Mouse (Mus musculus): Measurements from ENCODE around the gene Ambp. TPM values are rescaled to one million over a fixed set of nuclear protein-coding genes. Genes with fewer than 3 reads are reported as not detected.

Ambp gene
- polyA plus RNA-seq, 1 experiment from 2014 or later, result 8.2 TPM

DNA sequence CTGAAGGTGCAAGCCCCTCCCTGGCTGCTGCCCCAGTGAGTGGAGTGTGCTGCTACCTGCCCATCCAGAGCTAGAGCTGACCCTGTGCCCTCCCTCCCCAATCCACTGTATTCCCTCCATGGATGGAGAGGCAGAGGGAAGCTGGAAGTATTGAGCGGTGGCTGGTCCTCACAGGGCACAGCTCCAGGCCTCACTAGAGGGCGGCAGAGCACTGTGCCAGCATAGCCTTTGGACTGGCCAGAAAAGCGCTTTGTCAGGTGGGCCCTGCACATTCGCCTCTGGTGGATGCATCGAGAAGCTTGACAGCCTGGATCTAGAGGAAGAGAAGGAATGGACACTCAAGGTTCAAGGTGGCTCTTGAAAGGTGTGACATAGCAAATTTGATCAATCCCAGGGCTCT, 27.0 kb upstream of the Ambp start:
- TF ChIP-seq EP300 (optimal IDR thresholded peaks at IDR 0.05) (no peak), CTCF (IDR thresholded peaks at IDR 0.05; ENCODE audit: low read depth) (peak; percentile 98)
- no peaks in the 10 kb centered on the region for H3K9me3 ChIP-seq (ENCODE audit: control insufficient read depth, low read length)
- no peak overlapping the region for H3K9ac ChIP-seq (ENCODE audit: low read length)
- peak; percentile 82 for DNase-seq (ENCODE audit: low spot score)
- H3K27ac ChIP-seq (replicated peaks), result no peak overlapping the region
- peak; percentile 55 for ATAC-seq (ENCODE audit: low FRiP score, low TSS enrichment)
- H3K4me2 ChIP-seq (replicated peaks; ENCODE audit: low read depth), result no peak overlapping the region
- H3K36me3 ChIP-seq (ENCODE audit: control insufficient read depth, insufficient read depth, low read length), result no peaks in the 10 kb centered on the region
- no peaks in the 10 kb centered on the region for H3K4me1 ChIP-seq (replicated peaks; ENCODE audit: control insufficient read depth, insufficient read depth)
- 12% methylated on average over 5 of the region's 5 CpGs for WGBS
- no peaks in the 10 kb centered on the region for H3K27me3 ChIP-seq (ENCODE audit: control insufficient read depth, insufficient read depth, low read length)
- no peak overlapping the region for H3K4me3 ChIP-seq (ENCODE audit: low read depth, low read length)

- 54% methylated on average over 4 of the region's 4 CpGs for WGBS
- Histone ChIP-seq H3K9ac (ENCODE audit: low read length) (no peak within 1 kb of the TSS), H3K36me3 (ENCODE audit: control insufficient read depth, insufficient read depth, low read length) (no peaks in the 10 kb centered on the region), H3K9me3 (ENCODE audit: control insufficient read depth, low read length) (no peaks in the 10 kb centered on the region), H3K27ac (replicated peaks) (no peak within 1 kb of the TSS), H3K4me3 (ENCODE audit: low read depth, low read length) (no peak within 1 kb of the TSS), H3K4me2 (replicated peaks; ENCODE audit: low read depth) (peak within 1 kb of the TSS; percentile 32), H3K4me1 (replicated peaks; ENCODE audit: control insufficient read depth, insufficient read depth) (no peaks in the 10 kb centered on the region; the same call in 1 of the 2 replicates), H3K27me3 (ENCODE audit: control insufficient read depth, insufficient read depth, low read length) (no peaks in the 10 kb centered on the region)
- TF ChIP-seq EP300 (optimal IDR thresholded peaks at IDR 0.05), result no peak
- TF ChIP-seq CTCF (IDR thresholded peaks at IDR 0.05; ENCODE audit: low read depth), result no peak
- DNase-seq (ENCODE audit: low spot score), result peak; percentile 56
- ATAC-seq (ENCODE audit: low FRiP score, low TSS enrichment), result peak; percentile 84
These were observed 17.5 kb upstream of the Ambp start, which contains the start of gene Kif12 for GRCm38 (mm10) chr4:63171969-63172685. Gene Kif12 (minus strand): TSS chr4:63172131.

- Histone ChIP-seq H3K4me1 (replicated peaks; ENCODE audit: control insufficient read depth, insufficient read depth) (no peaks in the 10 kb centered on the region; the same call in 1 of the 2 replicates), H3K27me3 (ENCODE audit: control insufficient read depth, insufficient read depth, low read length) (no peaks in the 10 kb centered on the region), H3K9ac (ENCODE audit: low read length) (no peak overlapping the region), H3K36me3 (ENCODE audit: control insufficient read depth, insufficient read depth, low read length) (no peaks in the 10 kb centered on the region), H3K9me3 (ENCODE audit: control insufficient read depth, low read length) (no peaks in the 10 kb centered on the region), H3K27ac (replicated peaks) (no peak overlapping the region), H3K4me3 (ENCODE audit: low read depth, low read length) (no peak overlapping the region), H3K4me2 (replicated peaks; ENCODE audit: low read depth) (peak overlapping the region; percentile 32; the same call in 1 of the 2 replicates)
- ATAC-seq (ENCODE audit: low FRiP score, low TSS enrichment), result peak; percentile 38; the same call in 1 of the 2 replicates
- DNase-seq (ENCODE audit: low spot score), result peak; percentile 43
- 25% methylated on average over 24 of the region's 24 CpGs for WGBS
- TF ChIP-seq CTCF (IDR thresholded peaks at IDR 0.05; ENCODE audit: low read depth), result no peak
- TF ChIP-seq EP300 (optimal IDR thresholded peaks at IDR 0.05), result no peak
These were observed 16.5 kb upstream of the Ambp start for GRCm38 (mm10) chr4:63171122-63171521.

DNA sequence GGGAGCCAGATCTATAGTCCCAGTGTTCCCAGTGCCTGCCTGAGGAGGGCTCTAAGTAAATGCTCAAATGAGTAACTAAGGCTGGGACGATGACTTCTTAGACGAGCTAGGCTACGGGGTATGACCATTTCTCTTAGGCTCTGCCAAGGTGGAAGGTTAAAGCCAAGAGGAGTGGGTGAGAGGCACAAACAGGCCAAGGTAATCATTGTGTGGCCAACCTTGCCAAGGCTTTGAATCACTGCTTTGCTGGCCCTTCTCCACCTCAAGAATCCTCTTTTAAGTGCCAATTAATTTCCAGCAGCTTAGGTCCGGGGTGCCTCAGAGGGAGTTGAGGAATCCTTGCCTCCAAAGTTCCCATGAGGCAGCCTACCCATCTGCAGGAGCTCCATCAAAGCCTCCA, 15.5 kb upstream of the Ambp start:
- 77% methylated on average over 4 of the region's 4 CpGs for WGBS
- ATAC-seq (ENCODE audit: low FRiP score, low TSS enrichment), result no peak
- H3K4me1 ChIP-seq (replicated peaks; ENCODE audit: control insufficient read depth, insufficient read depth), result no peaks in the 10 kb centered on the region; the same call in 1 of the 2 replicates
- no peaks in the 10 kb centered on the region for H3K9me3 ChIP-seq (ENCODE audit: control insufficient read depth, low read length)
- H3K9ac ChIP-seq (ENCODE audit: low read length), result no peak overlapping the region
- no peak overlapping the region for H3K27ac ChIP-seq (replicated peaks)
- no peak overlapping the region for H3K4me3 ChIP-seq (ENCODE audit: low read depth, low read length)
- no peaks in the 10 kb centered on the region for H3K27me3 ChIP-seq (ENCODE audit: control insufficient read depth, insufficient read depth, low read length)
- TF ChIP-seq CTCF (IDR thresholded peaks at IDR 0.05; ENCODE audit: low read depth) (no peak), EP300 (optimal IDR thresholded peaks at IDR 0.05) (no peak)
- no peaks in the 10 kb centered on the region for H3K36me3 ChIP-seq (ENCODE audit: control insufficient read depth, insufficient read depth, low read length)
- DNase-seq (ENCODE audit: low spot score), result no peak
- no peak overlapping the region for H3K4me2 ChIP-seq (replicated peaks; ENCODE audit: low read depth)

DNA sequence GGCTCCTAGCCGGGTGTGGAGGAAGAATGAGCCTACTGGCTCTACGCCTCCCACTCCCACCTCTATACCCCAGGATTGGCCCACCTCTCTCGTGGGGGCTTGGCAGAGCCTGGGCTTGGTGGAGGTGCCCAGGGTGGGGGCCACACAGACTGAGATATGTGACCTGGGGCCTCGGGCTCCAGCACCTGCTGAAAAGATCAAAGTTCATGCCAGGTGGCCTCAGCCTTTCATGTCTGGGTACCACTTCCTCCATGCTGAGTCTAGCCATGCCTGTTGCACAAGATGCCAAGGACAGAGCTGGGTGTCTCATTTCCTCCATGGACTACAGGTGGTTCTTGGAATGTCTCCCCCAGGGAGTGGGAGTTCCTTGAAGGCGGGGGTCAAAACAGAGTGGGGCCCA, 11.7 kb upstream of the Ambp start:
- no peak overlapping the region for H3K4me2 ChIP-seq (replicated peaks; ENCODE audit: low read depth)
- 78% methylated on average over 5 of the region's 5 CpGs for WGBS
- no peak for TF ChIP-seq EP300 (optimal IDR thresholded peaks at IDR 0.05)
- TF ChIP-seq CTCF (IDR thresholded peaks at IDR 0.05; ENCODE audit: low read depth), result no peak
- H3K36me3 ChIP-seq (ENCODE audit: control insufficient read depth, insufficient read depth, low read length), result no peaks in the 10 kb centered on the region
- no peak overlapping the region for H3K9ac ChIP-seq (ENCODE audit: low read length)
- ATAC-seq (ENCODE audit: low FRiP score, low TSS enrichment), result no peak
- no peaks in the 10 kb centered on the region for H3K9me3 ChIP-seq (ENCODE audit: control insufficient read depth, low read length)
- no peak for DNase-seq (ENCODE audit: low spot score)
- H3K27me3 ChIP-seq (ENCODE audit: control insufficient read depth, insufficient read depth, low read length), result no peaks in the 10 kb centered on the region
- H3K4me1 ChIP-seq (replicated peaks; ENCODE audit: control insufficient read depth, insufficient read depth), result no peaks in the 10 kb centered on the region
- no peak overlapping the region for H3K4me3 ChIP-seq (ENCODE audit: low read depth, low read length)
- no peak overlapping the region for H3K27ac ChIP-seq (replicated peaks)

DNA sequence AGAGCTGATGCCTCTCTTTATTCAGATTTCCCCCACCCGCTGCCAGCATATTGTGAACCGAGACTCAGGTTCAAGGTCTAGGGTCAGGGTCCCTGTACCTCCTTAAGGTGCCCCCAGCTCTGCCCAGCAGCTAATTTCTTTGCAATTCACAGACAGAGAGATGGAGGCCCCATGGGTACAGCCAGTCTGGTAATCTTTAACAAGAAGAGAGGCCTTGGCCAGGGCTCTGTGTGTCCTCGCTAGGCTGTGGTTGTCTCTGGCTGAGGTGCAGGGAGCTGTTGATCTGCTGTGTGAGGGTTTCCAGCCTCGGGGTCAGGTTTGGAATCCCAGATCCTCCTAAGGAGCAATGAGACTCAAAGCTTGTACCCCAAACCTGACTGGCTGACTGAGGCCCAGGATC, 11.0 kb upstream of the Ambp start:
- no peak overlapping the region for H3K4me3 ChIP-seq (ENCODE audit: low read depth, low read length)
- no peak overlapping the region for H3K27ac ChIP-seq (replicated peaks)
- ATAC-seq (ENCODE audit: low FRiP score, low TSS enrichment) (no peak), DNase-seq (ENCODE audit: low spot score) (no peak)
- WGBS, result 86% methylated on average over 4 of the region's 4 CpGs
- H3K4me2 ChIP-seq (replicated peaks; ENCODE audit: low read depth), result no peak overlapping the region
- H3K9ac ChIP-seq (ENCODE audit: low read length), result no peak overlapping the region
- H3K4me1 ChIP-seq (replicated peaks; ENCODE audit: control insufficient read depth, insufficient read depth), result no peaks in the 10 kb centered on the region
- no peak for TF ChIP-seq CTCF (IDR thresholded peaks at IDR 0.05; ENCODE audit: low read depth)
- H3K27me3 ChIP-seq (ENCODE audit: control insufficient read depth, insufficient read depth, low read length), result no peaks in the 10 kb centered on the region
- no peaks in the 10 kb centered on the region for H3K9me3 ChIP-seq (ENCODE audit: control insufficient read depth, low read length)
- no peaks in the 10 kb centered on the region for H3K36me3 ChIP-seq (ENCODE audit: control insufficient read depth, insufficient read depth, low read length)

Measured in stomach, postnatal 0 days (tissue).